Mouse (Mus musculus): ENCODE data around the gene Arg1.
A peak's percentile ranks its signal among the peaks of the same experiment; 100 is the strongest.

Arg1 gene

DNA sequence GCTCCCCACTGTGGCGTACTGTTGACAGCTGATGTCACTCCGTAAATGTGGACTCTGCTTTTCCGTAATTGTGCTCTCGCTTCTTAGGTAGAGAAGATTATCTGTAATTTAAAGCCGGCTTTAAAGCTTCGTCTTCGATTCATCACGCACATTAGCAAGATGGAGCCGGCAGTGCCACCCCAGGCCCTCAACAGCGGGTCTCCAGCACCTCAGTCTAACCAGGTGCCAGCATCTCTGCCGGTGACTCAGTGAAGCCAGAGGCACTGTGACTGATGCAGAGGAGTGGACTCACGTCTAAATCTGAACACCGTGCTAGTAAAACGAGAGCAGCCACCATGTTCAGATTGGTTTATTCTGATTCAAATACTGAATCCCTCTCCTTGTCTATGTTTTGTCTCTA lies 14.7 kb downstream of the Arg1 start:
- no peak for DNase-seq (ENCODE audit: low spot score)

DNA sequence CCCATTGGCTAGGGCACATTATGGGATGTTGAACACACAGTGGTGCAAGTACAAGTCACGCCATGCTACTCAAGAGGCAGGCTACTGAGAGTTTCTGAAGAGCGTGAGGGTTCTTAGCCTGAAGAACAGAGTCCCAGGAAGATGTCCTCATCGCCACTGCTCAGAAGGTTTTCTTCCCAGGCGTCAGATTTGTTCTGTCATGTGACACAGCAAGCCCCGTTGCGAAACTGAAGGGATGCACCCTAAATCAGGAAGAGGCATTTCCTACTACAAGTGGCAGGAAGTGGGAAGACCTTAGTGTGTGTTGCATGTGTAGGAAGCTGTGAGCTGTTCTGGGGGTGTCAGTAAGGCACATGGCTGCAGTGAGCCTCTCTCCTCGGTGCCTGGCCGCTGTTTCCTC lies 16.1 kb downstream of the Arg1 start:
- DNase-seq (ENCODE audit: low spot score), result no peak

DNA sequence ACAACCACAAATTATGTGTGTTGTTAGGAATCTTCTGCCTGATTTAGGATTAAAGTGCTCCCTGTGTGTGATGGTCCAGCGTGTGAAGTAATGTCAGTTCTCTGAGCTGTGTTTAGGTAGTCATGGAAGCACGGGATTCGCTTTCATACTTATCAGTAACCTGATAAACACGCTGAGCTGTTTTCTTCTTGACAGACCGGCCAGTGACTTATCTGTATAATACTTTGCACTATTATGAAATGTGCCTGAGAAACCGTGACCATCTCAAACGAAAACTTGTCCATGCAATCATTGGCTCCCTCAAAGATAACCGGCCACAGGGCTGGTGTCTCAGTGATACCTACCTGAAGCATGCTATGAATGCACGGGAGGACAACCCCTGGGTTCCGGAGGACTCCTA lies 21.7 kb downstream of the Arg1 start:
- no peak for DNase-seq (ENCODE audit: low spot score)

DNA sequence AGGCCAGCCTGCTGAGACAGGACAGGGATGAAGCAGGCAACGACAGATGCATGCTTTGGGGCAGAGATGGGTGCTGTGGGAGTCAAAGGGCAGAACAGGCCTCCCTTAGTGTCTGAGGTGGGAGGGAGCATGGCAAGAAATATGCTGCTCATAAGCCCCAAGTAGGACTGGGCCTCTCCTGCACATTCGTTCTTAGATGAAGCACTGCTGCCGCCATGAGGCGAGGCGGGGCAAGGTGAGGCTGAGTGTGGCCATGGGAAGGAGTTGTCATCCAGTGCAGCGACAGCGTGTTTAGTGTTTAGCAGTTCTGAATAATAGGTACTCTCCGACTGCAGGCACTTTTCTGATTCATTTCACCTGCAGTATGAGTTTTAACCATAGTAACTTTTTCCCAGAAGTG lies 31.4 kb downstream of the Arg1 start:
- DNase-seq (ENCODE audit: low spot score), result no peak

DNA sequence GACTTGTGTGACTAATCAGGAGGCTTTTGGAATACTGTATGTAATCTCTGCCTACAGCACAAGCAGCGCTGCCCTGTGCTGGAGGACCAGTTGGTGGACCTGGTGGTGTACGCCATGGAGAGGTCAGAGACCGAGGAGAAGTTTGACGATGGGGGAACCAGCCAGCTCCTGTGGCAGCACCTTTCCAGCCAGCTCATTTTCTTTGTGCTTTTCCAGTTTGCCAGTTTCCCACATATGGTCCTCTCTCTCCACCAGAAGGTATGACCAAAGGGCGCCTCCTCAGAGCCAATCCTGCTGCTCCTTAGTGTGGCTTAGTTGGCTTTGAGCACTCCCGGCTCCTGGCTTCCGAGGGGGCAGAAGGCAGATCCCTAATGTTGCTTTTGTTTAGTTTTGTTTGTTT lies 38.9 kb downstream of the Arg1 start:
- DNase-seq (ENCODE audit: low spot score), result no peak

DNA sequence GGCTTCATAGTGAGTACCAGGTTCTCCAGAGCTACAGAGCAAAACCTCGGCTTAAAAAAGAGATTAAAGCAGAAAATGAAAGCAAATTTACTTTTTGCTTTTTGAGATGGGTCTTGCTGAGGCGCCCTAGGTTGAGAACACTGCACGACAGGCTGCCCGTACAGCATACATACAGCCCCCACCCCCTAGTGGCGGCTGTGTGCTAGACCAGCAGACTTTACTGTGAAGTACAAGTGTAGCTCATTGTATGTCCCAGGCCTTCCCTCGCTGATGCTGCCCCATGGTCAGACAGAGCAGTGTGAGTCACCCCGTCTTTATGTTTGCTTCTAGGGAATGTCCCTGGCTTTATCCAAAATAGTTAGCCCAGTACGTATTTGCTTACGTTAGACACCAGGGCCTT lies 41.3 kb downstream of the Arg1 start:
- no peak for DNase-seq (ENCODE audit: low spot score)

DNA sequence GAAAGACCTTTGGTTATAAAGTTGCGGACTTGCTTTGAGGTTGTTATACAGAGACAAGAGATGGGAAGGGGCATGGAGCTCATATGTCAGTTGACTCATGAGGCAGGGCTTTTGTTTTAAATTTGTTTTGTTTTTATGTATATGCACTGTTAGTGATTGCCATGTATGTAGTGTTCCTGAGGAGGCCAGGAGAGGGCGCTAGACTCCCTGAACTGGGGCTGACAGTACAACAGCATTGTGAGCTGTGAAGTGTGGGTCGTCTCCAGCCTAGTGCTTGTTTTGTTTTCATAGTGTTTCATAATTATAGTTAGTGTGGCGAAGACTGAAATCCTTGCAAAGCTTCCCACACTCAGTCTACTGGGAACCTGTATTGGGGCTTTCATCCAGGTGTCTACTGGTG lies 53.7 kb downstream of the Arg1 start:
- DNase-seq (ENCODE audit: low spot score), result no peak

DNA sequence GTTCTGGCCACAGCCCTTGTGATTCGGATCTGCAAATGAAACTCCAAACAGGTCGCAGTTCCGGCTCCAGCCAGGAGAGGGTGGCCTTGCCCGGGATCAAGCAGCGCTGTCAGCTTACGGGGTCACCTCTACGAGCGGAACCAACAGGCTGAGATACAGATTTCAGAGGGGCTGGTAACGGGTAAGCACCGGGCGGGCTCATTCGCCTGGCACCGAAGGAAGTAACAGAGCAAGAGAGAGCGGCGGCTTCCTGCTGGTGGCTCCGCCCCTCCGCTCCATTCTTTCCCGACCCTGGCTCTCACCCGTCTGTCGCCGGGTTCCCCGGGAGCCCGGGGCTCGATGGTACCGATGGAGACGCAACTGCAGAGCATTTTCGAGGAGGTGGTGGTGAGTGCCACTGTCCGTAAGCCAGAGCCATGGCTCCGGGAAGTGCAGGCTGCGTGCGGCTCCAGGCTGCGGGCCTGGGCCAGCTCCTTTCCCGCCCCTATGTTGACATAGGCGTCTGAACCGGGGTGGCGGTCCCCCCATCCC lies 57.5 kb downstream of the Arg1 start, which contains the start of gene Med23:
Gene Med23 (plus strand): TSS at position 227 of the 531 bp plus-strand sequence.
- peak; percentile 98 for DNase-seq (ENCODE audit: low spot score)

All from adipocyte (in vitro differentiated cells).